Mouse (Mus musculus) thymus, postnatal 0 days (tissue): ENCODE data around the gene Fam50b. TPM values are rescaled to one million over a fixed set of nuclear protein-coding genes. Genes with fewer than 3 reads are reported as not detected.

Experiments
- DNase-seq: peaks from one replicate; pipeline ENCODE4 v3.0.0-alpha.2; 2015; ENCODE audit warnings: low spot score
- polyA plus RNA-seq: library from polyadenylated mRNA; unstranded; fragments of >200 nt; fragmentation: Nextera tagmentation; extraction: Ambion mirVana; gene quantifications from 2 replicates; pipeline ENCODE4 v1.2.1, GENCODE M21; 2015

Fam50b gene
- polyA plus RNA-seq, 1 experiment from 2014 or later = not detected

DNA sequence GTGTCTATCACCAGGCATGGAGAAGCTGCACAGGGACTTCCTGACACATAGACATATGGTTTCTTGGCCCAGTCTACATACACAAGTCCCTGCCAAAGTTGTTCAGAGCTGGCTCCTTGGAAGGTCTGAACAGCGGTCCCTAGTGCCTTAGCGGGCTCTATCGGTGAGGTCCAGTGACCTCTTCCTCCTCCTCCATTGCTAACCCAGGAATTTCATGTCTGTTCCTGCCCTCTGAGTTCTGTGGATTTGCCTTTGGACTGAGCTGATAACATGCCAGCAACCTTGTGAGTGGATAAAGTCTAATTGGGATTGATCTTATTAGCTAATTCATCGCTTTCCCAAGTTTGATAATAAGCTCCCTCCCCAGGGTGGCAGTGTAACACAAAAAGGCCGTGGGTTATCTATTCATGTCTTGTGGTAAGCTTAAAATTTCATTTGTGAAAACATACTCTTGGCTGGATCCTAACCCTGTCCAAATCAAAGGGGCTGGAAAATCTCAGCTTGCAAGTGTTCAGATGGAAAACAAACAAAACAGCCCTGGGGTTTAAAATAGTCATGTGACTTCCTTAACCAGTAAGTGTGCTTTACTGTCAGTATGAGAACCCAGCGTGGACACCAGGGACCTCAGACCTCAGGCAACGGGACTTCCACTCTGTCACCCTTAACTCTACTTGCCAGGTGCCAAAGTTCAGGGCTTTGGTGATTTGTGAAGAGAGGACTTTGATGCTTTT, 3.5 kb downstream of the Fam50b start:
- no peak for DNase-seq

DNA sequence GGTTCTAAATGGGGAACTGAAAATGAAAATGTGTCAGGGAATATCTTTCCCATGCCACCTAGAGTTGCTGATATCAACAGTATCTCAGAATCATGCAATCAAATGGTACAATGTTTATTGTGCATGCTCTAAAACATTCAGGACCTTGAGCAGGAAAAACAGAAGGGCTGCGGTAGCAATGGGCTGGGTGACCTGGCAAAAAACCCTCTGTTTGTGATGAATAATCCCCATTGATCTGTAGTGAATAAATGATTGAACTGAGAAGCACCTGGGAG, 4.0 kb downstream of the Fam50b start:
- no peak for DNase-seq

GRCm38 (mm10) chr13:34739071-34739470, 4.4 kb downstream of the Fam50b start:
- no peak for DNase-seq

- no peak for DNase-seq
Measured at GRCm38 (mm10) chr13:34741254-34741653, 6.6 kb downstream of the Fam50b start.

- DNase-seq = no peak
Measured at GRCm38 (mm10) chr13:34741813-34742568, 7.3 kb downstream of the Fam50b start.

- DNase-seq = no peak
Measured at GRCm38 (mm10) chr13:34746811-34747210, 12.2 kb downstream of the Fam50b start.

- DNase-seq = no peak
Measured at GRCm38 (mm10) chr13:34748530-34748929, 13.9 kb downstream of the Fam50b start.

DNA sequence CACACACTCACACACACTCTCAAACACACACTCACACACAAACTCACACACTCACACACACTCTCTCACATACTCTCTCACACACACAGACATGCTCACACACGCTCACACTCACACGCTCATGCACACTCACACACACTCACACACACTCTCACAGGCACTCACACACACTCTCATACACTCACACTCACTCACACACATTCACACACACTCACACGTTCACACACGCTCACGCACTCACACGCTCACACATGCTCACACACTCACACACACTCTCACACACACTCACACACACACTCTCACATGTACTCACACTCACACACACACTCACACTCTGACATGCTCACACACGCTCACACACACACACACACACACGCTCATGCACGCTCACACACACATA, 24.6 kb downstream of the Fam50b start:
- no peak for DNase-seq

DNA sequence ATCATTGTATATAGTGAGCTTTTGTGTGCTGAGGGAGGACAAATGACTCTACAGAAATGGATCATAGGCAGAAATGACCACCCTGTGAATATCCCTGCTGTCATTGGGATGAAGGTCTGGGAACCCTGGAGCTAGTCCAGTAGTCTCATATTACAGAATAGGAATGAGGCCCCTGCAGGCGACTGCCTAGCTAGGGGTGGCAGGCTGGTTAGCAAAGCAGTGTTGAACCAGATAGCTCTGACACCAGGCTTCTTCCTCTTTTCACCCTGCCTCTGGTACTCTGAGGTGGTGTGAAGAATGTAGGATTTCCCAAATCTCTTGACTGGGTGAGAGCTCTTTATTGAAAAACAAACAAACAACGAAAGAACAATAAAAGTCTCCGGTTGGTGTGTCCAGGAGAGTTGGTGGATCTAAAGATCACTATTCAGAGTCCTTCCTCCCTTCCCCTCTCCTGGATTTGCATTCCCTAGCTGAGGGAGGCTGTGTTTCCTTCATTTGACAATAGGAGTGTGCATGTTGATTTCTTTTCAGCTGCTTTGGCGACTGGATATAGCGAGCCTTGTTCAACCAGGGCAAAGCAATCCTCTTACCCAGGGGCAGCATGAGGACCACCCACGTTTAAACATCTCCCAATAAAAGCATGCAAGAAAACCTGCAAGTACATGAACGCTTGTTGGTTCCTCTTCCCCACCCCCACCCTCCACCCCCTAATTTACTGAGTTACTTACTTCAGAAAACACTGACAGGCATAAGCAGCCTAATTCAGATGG, 26.1 kb downstream of the Fam50b start:
- no peak for DNase-seq

DNA sequence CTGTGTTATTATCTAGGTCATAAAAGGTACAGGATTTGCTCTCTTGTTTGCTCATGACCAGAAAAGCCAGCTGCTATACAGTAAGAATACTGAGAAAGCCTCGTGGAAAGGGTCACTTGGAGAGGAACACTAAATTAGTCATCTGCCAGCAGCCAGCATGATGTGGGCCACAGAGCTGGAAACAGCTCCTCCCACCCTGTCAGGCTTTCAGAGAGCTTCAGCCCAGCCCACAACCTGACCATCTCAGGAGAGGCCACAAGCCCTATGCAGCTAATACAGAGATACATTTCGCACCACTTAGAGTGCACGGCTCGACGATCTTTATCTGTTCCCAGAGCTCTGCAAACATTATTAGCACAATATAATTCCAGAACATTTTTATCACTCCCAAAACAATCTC, 27.5 kb downstream of the Fam50b start:
- no peak for DNase-seq

DNA sequence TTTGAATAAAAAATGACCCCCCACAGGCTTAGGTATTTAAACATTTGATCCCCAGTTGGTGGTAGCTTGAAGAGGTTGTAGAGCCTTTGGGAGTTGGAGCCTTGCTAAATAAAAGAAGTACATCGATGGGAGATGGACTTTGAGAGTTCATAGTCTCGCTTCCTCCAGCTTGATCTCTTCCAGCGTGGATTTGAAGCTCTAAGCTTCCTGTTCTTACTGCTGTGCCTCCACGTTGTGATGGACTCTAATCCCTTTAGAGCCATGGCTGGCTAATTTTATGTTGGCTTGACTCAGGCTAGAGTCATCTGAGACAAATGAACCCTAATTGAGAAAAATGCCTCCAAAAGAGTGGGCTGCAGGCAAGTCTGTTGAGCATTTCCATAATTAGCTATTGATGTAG, 28.2 kb downstream of the Fam50b start:
- no peak for DNase-seq

DNA sequence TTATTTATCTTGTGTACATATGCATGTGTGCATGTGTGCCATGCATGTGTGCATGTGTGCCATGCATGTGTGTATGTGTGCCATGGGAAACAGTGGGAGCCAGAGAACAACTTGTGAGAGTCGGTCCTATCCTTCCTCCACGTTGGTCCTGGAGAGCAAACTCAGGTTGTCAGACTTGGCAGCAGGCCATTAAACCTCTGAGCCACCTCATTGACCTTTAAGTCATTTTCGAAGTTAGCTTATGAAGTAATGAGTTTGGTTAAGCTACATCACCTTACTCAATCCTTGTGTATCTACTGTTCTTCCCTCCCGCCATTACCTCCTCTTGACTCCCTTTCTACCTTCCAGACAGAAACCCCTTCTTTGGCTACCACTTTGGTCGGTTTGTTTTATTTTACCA, 30.6 kb downstream of the Fam50b start:
- no peak for DNase-seq

DNA sequence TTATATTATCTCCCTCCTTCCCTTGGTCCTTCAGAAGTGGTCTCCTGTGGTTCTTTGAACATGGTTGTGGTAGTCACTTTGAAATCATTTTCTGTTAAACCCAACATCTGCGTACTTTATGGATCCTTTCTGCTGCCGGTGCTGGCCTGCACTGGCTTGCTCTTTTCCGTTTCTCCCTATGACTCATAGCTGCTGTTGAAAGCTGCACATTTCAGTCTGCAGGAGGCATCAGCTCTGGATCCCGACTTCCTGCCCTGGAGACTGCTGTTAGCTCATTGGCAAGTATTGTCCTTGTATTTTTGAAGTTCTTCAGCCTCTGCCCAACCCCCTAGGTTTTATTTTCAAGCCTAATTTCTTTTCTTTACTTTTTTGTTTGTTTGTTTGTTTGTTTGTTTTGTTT, 31.9 kb downstream of the Fam50b start:
- DNase-seq = no peak

DNA sequence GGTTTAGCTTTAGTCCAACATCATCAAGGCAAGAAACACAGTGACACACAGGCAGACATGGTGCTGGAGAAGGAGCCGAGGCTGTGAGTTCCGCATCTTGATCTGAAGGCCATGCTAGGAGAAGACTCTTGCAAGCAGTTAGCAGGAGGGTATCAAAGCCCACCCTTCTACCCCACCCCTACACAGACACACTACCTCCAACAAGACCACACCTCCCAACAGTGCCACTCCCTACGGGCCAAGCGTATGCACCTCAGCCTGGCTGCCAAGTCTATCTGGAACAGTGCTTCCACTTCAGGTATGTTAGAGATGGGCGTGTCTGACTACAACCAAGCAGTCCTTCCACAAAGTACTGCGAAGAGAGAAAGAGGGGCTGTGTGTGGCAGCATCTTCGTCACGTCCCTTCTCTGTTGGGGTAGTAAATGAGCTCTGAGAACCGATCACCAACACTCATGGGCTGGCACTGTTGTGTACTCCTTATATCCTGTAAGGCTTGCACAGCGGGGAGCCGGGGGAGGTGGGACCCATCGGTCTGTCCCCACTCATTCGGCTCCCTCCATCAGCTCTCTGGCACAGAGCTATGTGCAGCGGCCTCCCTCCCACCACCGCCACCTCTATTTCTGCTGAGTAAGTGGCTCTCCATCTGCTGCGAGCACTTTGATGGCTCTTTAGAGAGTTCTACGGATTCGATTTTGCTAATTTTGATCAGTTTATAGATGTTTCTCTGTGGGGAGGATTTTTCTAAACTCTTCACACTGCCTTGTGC, 33.1 kb downstream of the Fam50b start:
- no peak for DNase-seq

DNA sequence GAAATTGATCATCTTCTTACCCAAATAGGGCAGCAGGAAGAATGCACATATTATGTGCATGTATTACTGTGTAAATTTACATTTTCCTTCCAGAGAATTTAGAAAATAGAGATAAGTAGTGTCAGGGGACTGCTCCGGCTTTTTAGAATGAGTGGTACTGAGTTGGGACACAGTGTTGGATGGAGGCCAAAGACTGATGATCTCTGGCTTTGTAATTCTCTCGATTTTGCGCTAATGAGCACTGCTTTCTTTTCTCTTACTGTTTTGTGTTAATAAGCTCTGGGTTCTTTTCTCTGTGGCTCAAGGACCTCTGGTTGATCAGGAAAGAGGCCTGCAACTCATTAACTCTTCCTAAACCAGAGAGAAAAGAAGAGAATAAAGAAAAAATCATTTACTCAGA, 42.1 kb downstream of the Fam50b start:
- no peak for DNase-seq

DNA sequence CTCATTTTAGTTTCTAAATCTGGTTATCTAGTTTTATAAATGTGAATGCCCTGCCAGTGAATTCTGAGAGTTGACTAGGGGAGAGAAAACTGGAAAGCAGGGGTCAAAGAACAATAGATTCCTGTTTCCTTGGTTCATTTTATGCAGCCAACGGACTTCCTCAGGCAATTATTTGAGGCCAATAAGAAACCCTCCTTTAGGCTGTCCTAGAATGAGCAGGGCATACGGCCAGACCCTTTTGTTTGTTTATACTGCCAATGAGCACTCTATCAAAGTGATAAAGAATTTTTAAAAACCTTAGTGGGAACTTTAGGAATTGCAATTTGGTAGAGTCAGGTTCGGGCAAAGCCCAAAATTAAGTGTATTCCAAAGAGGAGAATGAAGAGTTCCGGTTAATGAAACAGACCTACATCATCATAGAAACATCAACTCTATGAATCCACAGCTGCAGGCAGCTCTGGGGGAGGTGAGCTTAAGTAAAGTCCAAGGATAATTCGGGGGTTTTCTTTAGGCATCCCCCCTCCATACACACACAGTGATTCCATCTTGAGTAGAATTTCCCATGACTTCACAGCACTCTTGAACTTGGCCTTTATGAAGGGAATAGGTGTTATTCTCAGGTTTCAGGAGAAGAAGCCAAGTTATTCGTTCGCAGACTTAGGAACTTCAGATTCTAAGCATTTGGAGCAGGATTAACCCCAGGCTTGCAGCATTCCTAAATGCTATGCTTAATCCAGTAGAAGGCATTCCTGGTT, 46.4 kb downstream of the Fam50b start:
- DNase-seq = no peak

GRCm38 (mm10) chr13:34781611-34782009, 47.0 kb downstream of the Fam50b start:
- no peak for DNase-seq

DNA sequence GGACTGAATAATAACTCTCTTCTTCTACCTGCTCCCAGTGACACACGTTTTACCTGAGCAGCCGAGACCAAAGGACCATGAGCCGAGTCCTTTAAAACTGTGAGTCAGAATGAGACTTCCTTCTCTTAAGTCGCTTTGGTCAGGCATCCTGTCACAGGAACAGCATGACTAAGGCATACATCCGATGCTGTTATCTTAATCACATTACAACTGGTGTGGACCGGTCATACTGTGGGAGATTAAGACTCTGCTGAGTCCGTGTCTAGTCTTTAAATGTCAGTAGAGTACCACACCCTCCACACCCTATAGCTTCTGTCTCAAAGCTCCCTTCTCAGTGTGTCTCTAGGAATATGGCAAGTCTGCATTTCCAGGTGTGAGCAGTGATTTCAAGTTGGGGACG, 50.2 kb downstream of the Fam50b start:
- DNase-seq = no peak

DNA sequence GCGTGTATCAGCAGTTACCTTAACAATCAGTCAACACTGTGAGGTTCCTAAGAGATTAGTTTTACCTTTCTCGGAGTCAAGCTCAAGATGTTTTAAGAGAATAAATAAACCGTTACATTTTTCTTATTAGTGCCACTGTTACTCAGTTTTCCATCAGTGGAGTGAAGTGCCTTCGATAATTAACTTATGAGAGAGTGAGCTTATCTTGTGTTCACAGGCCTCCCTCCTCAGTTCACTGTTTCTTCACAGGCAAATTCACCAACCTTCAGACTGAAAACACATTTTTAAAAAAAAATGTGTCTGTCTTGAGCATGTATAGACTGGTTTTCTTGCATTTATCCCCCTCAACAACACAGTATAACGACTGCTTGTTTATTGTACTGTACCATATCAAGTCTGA, 52.0 kb downstream of the Fam50b start:
- DNase-seq = no peak

DNA sequence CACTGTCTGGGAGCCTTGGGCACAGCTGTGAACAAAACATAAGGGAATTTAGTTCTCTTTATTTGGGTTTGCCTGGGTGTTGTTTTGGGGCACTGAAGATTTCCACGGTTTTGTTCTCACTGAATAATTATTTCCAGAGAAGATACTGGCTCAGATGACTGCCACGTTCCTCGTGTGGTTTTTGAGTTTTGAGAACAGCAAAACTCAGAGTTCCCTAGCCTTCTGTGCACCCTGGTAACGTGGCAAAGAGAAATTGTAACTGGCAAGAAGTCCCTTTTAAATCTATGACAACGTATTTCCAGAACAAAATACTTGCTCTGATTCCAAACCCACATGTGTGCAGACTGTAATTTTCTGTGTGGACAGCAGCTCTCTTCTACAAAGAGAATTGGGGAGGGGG, 52.9 kb downstream of the Fam50b start:
- DNase-seq = no peak
